12 mouse cellular contexts compared by ENCODE assay signal in genomic region chr17:9765680-9766250, GRCm38 (mm10).
DNase-seq lines count a peak whose midpoint lies in the region; ATAC-seq and TF ChIP-seq lines count a peak whose summit lies in the region.
"Had no signal": no experiment of that assay in that cellular context is flagged by ENCODE, and none has a peak within 500 bp of the region (broad histone marks: within the 10 kb centered on the region; RNA-seq: fewer than 3 reads in every experiment).

No protein-coding gene starts in this region.

- H3K4me3 ChIP-seq in left cerebral cortex, adult 2 months = no peak overlapping the region
- H3K4me3 ChIP-seq in forebrain, embryonic 15.5 days = no peak overlapping the region
- no peak overlapping the region for H3K4me3 ChIP-seq in midbrain, embryonic 11.5 days (ENCODE audit: low read depth, low read length)
- no peak overlapping the region for H3K4me3 ChIP-seq in kidney, embryonic 15.5 days (replicated peaks)
- no peak overlapping the region for H3K4me3 ChIP-seq in heart, embryonic 12.5 days

- peak overlapping the region; percentile 91 for H3K27ac ChIP-seq in left cerebral cortex, adult 2 months
- H3K27ac ChIP-seq in forebrain, embryonic 15.5 days (replicated peaks) = peak overlapping the region; percentile 88
- peak overlapping the region; percentile 92 for H3K27ac ChIP-seq in midbrain, embryonic 11.5 days (ENCODE audit: low read depth, low read length)
- no peak overlapping the region for H3K27ac ChIP-seq in kidney, embryonic 15.5 days
- H3K27ac ChIP-seq in heart, embryonic 12.5 days (ENCODE audit: poor library complexity, severe bottlenecking) = no peak overlapping the region
- H3K27ac ChIP-seq: liver, embryonic 12.5 days had no signal

- H3K4me2 ChIP-seq in forebrain, embryonic 15.5 days (replicated peaks) = no peak overlapping the region
- no peak overlapping the region; the same call in 1 of the 2 replicates for H3K4me2 ChIP-seq in midbrain, embryonic 11.5 days
- no peak overlapping the region for H3K4me2 ChIP-seq in kidney, embryonic 15.5 days
- no peak overlapping the region for H3K4me2 ChIP-seq in heart, embryonic 12.5 days

- no peak for TF ChIP-seq CTCF in left cerebral cortex, adult 2 months (IDR thresholded peaks at IDR 0.05)

- no peaks in the 10 kb centered on the region for H3K27me3 ChIP-seq in forebrain, embryonic 15.5 days
- no peaks in the 10 kb centered on the region for H3K27me3 ChIP-seq in midbrain, embryonic 11.5 days (ENCODE audit: control insufficient read depth, insufficient read depth, low read length)
- H3K27me3 ChIP-seq in kidney, embryonic 15.5 days = 0 out of 2 replicates have a peak, but pooled peaks cover 4% of the 10 kb centered on the region
- no peaks in the 10 kb centered on the region for H3K27me3 ChIP-seq in heart, embryonic 12.5 days (replicated peaks)
- H3K27me3 ChIP-seq: embryonic facial prominence, embryonic 12.5 days; Patski had no signal

- H3K4me1 ChIP-seq in forebrain, embryonic 15.5 days = peaks cover 41% of the 10 kb centered on the region
- peaks cover 44% of the 10 kb centered on the region for H3K4me1 ChIP-seq in midbrain, embryonic 11.5 days (ENCODE audit: control insufficient read depth, insufficient read depth, low read length)
- peaks cover 26% of the 10 kb centered on the region for H3K4me1 ChIP-seq in kidney, embryonic 15.5 days
- H3K4me1 ChIP-seq in heart, embryonic 12.5 days (replicated peaks) = peaks cover 30% of the 10 kb centered on the region

- H3K9ac ChIP-seq in forebrain, embryonic 15.5 days (replicated peaks) = no peak overlapping the region
- H3K9ac ChIP-seq in midbrain, embryonic 11.5 days (ENCODE audit: low read length) = no peak overlapping the region
- H3K9ac ChIP-seq in kidney, embryonic 15.5 days = no peak overlapping the region
- no peak overlapping the region for H3K9ac ChIP-seq in heart, embryonic 12.5 days
- H3K9ac ChIP-seq: embryonic facial prominence, embryonic 12.5 days; liver, embryonic 12.5 days had no signal

- WGBS in forebrain, embryonic 15.5 days = 49% methylated on average over 5 of the region's 5 CpGs
- WGBS in midbrain, embryonic 11.5 days = 49% methylated on average over 5 of the region's 5 CpGs
- 88% methylated on average over 5 of the region's 5 CpGs for WGBS in kidney, embryonic 15.5 days
- 75% methylated on average over 5 of the region's 5 CpGs for WGBS in heart, embryonic 12.5 days

- intact Hi-C loops in left cerebral cortex, adult 2 months (cut with DNase I) = loop anchor here (2.0 to 10.0 kb wide), 3 partner anchors 329 to 553 kb away; partner anchors contain the start of gene Qk

- H3K9me3 ChIP-seq in forebrain, embryonic 15.5 days = no peaks in the 10 kb centered on the region
- no peaks in the 10 kb centered on the region for H3K9me3 ChIP-seq in midbrain, embryonic 11.5 days (ENCODE audit: control insufficient read depth, low read length)
- H3K9me3 ChIP-seq in kidney, embryonic 15.5 days (replicated peaks) = no peaks in the 10 kb centered on the region
- no peaks in the 10 kb centered on the region for H3K9me3 ChIP-seq in heart, embryonic 12.5 days (replicated peaks)
- H3K9me3 ChIP-seq: embryonic facial prominence, embryonic 12.5 days; liver, embryonic 12.5 days had no signal

- no peak for ATAC-seq in forebrain, embryonic 15.5 days (replicated peaks)
- no peak for ATAC-seq in midbrain, embryonic 11.5 days (ENCODE audit: low FRiP score)
- no peak for ATAC-seq in kidney, embryonic 15.5 days (replicated peaks; ENCODE audit: low FRiP score)
- no peak for ATAC-seq in heart, embryonic 12.5 days (ENCODE audit: insufficient number of reproducible peaks, low FRiP score)
- ATAC-seq: liver, embryonic 12.5 days; Patski had no signal

- no peaks in the 10 kb centered on the region for H3K36me3 ChIP-seq in forebrain, embryonic 15.5 days
- no peaks in the 10 kb centered on the region for H3K36me3 ChIP-seq in midbrain, embryonic 11.5 days (ENCODE audit: control insufficient read depth, insufficient read depth, low read length)
- no peaks in the 10 kb centered on the region for H3K36me3 ChIP-seq in kidney, embryonic 15.5 days
- H3K36me3 ChIP-seq in heart, embryonic 12.5 days = no peaks in the 10 kb centered on the region
- H3K36me3 ChIP-seq: embryonic facial prominence, embryonic 12.5 days; liver, embryonic 12.5 days had no signal

- DNase-seq in left cerebral cortex, adult 2 months (ENCODE audit: extremely low spot score in 1 of 2, low spot score in 2 of 2) = no peak
- DNase-seq in left cerebral cortex, adult 18-20 months (ENCODE audit: low spot score in 2 of 2) = no peak
- DNase-seq in midbrain, embryonic 11.5 days (ENCODE audit: low spot score, missing footprints) = peak; percentile 91
- peak; percentile 59 for DNase-seq in retina, embryonic 14.5 days (ENCODE audit: low spot score)
- DNase-seq in lung, adult 18-20 months = no peak
- DNase-seq: adrenal gland, adult 8-10 months had no signal

Comparison
In these comparisons a context has a peak if more than half of its experiments do, and no peak if none do; other contexts are left out.
1. DNase-seq: peak in midbrain, embryonic 11.5 days (single experiment) and retina, embryonic 14.5 days (single experiment); none in left cerebral cortex, adult 2 months (0 of 2), left cerebral cortex, adult 18-20 months (0 of 2) and lung, adult 18-20 months (0 of 2).
2. H3K27ac ChIP-seq: peak in left cerebral cortex, adult 2 months (single experiment), forebrain, embryonic 15.5 days (single experiment) and midbrain, embryonic 11.5 days (single experiment); none in kidney, embryonic 15.5 days (single experiment) and heart, embryonic 12.5 days (single experiment).